Mouse (Mus musculus): ENCODE measurements around the gene 4931422A03Rik.

DNA sequence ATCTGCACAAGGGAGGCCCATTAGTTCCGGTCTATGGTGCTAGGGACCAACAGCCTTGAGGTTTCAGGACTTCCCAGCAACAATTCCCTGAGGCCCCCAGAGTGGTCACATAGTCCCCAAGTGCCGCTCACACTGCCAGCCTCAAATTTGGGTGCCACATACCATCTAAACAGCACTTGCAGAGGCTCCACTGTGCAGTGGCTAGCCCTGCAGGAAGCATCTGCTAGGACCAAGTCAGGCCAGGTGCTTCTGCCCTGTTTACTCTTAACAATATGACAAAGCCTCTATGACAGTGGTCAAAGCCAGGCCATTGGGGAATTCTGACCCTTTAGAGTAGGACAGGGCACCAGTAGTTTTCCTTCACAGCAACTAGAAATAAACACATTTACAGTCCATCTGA is 91.5 kb downstream of the 4931422A03Rik start:
- TF ChIP-seq POLR2A (IDR thresholded peaks at IDR 0.05; ENCODE audit: extremely low read depth, insufficient read depth, low read length) (no peak), CTCF (IDR thresholded peaks at IDR 0.05; ENCODE audit: low read depth, low read length) (no peak)
